Mouse (Mus musculus) cortical plate, adult 2 months (tissue): ENCODE measurements around the gene Emilin3.

ENCODE experiments used
- CTCF ChIP-seq: fragments of 200-500 bp; IDR thresholded peaks from 2 replicates; pipeline ENCODE4 v1.5.1; 2011; ENCODE audit warnings: mild to moderate bottlenecking, control low read depth, low read length; ENCODE audit not compliant: insufficient read depth; ENCODE audit errors: extremely low read depth
- POLR2A ChIP-seq: fragments of 200-500 bp; IDR thresholded peaks from 2 replicates; pipeline ENCODE4 v1.6.1; 2011; ENCODE audit warnings: mild to moderate bottlenecking, low read length, control low read depth; ENCODE audit not compliant: insufficient read depth; ENCODE audit errors: extremely low read depth

DNA sequence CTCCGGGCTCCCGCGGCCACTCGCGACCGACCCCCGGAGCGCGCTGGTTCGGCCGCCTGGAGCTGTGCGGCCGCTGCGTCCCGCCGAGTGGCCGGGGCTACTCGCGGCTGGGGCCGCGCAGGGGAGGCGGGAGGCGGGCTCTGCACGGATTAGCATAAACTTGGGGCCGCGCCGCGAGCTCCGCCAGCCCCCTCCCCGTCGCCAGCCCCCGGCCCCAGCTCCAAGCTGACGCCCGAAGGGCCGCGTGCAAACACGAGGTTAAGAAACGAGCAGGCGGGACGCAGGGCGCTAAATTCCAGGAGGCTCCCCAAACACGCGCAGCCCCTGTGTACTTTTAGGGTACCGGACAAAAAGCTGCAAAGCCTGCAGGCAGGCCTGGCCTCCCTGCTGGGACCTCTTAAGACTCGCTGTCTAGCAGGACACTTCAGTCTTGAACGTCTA lies at the start of gene Emilin3:
- TF ChIP-seq CTCF (no peak), POLR2A (no peak)
